Mouse (Mus musculus) lung, embryonic 16.5 days (tissue): Measurements from ENCODE around the gene Slc35g3. TPM values are rescaled to one million over a fixed set of nuclear protein-coding genes. Genes with fewer than 3 reads are reported as not detected.
"Not testable (repeated sequence)": the region's sequence is repeated elsewhere in the genome, so short reads cannot be mapped to it uniquely, and the experiment has no call there.

Experiments
- ATAC-seq: fragments of 200-750 bp; cut with Nextera tagmentation; 2 replicates; pipeline ENCODE4 v1.8.0; 2017; ENCODE audit warnings: low read depth, mild to moderate bottlenecking, moderate library complexity
- H3K27ac ChIP-seq: fragments of 300-500 bp; sonication (generic); 2 replicates; pipeline ENCODE4 v1.5.1; 2014; ENCODE audit warnings: mild to moderate bottlenecking, control low read depth, low read length
- H3K27me3 ChIP-seq: fragments of 300-500 bp; sonication (generic); 2 replicates; pipeline ENCODE4 v1.6.1; 2014; ENCODE audit warnings: low read depth, low read length, mixed read lengths; ENCODE audit not compliant: control insufficient read depth, insufficient read depth
- H3K36me3 ChIP-seq: fragments of 300-500 bp; sonication (generic); 2 replicates; pipeline ENCODE4 v1.6.1; 2014; ENCODE audit warnings: low read length; ENCODE audit not compliant: control insufficient read depth, insufficient read depth
- H3K4me1 ChIP-seq: fragments of 300-500 bp; sonication (generic); replicated peaks from 2 replicates; pipeline ENCODE4 v1.6.1; 2014; ENCODE audit warnings: low read length, mixed read lengths; ENCODE audit not compliant: control insufficient read depth, insufficient read depth
- H3K4me2 ChIP-seq: fragments of 300-500 bp; sonication (generic); 2 replicates; pipeline ENCODE4 v1.6.1; 2014; ENCODE audit warnings: low read depth, low read length, control low read depth
- H3K4me3 ChIP-seq: fragments of 300-500 bp; sonication (generic); 2 replicates; pipeline ENCODE4 v1.5.1; 2014; ENCODE audit warnings: mild to moderate bottlenecking, low read length, control low read depth
- H3K9ac ChIP-seq: fragments of 300-500 bp; sonication (generic); 2 replicates; pipeline ENCODE4 v1.6.1; 2014; ENCODE audit warnings: low read length, control low read depth
- H3K9me3 ChIP-seq: fragments of 300-500 bp; sonication (generic); 2 replicates; pipeline ENCODE4 v1.6.1; 2016; ENCODE audit warnings: low read length; ENCODE audit not compliant: control insufficient read depth
- WGBS: fragments of 180-500 bp; shearing (Covaris S2); extraction: QIAGEN DNeasy Blood & Tissue Kit; methylation state at CpG from one replicate; pipeline ENCODE4 v1.1.7; 2014; 5-methylcytosine and 5-hydroxymethylcytosine counted together
- polyA plus RNA-seq: library from polyadenylated mRNA; unstranded; fragments of >200 nt; fragmentation: Nextera tagmentation; extraction: Ambion mirVana; gene quantifications from 2 replicates; pipeline ENCODE4 v1.2.1, GENCODE M21; 2015

Gene Slc35g3
- polyA plus RNA-seq, 1 experiment from 2014 or later, result 0.36 TPM

- H3K4me2 ChIP-seq, ATAC-seq, H3K4me3 ChIP-seq, H3K9me3 ChIP-seq, H3K27ac ChIP-seq, H3K27me3 ChIP-seq, H3K9ac ChIP-seq, H3K4me1 ChIP-seq: not testable (repeated sequence)
- 91% methylated on average over 2 of the region's 3 CpGs for WGBS
- H3K36me3 ChIP-seq, result peaks cover 24% of the 10 kb centered on the region
Observed at GRCm38 (mm10) chr11:69731408-69731807, 30.4 kb downstream of the Slc35g3 start.

- no peaks in the 10 kb centered on the region for H3K9me3 ChIP-seq
- H3K27ac ChIP-seq, result no peak overlapping the region
- H3K4me3 ChIP-seq, result no peak overlapping the region
- H3K27me3 ChIP-seq, result no peaks in the 10 kb centered on the region
- H3K4me2 ChIP-seq, result no peak overlapping the region
- H3K36me3 ChIP-seq, result peaks cover under 1% of the 10 kb centered on the region; the same call in 1 of the 2 replicates
- no peaks in the 10 kb centered on the region for H3K4me1 ChIP-seq
- no peak overlapping the region for H3K9ac ChIP-seq
- ATAC-seq, result no peak
- WGBS, result 15% methylated on average over 3 of the region's 3 CpGs
Observed at GRCm38 (mm10) chr11:69729063-69729462, 32.7 kb downstream of the Slc35g3 start.

GRCm38 (mm10) chr11:69725951-69726350 lies 35.8 kb downstream of the Slc35g3 start:
- Histone ChIP-seq H3K4me1 (no peaks in the 10 kb centered on the region), H3K27ac (no peak overlapping the region), H3K27me3 (no peaks in the 10 kb centered on the region), H3K9me3 (no peaks in the 10 kb centered on the region), H3K4me2 (no peak overlapping the region), H3K9ac (no peak overlapping the region), H3K36me3 (no peaks in the 10 kb centered on the region), H3K4me3 (no peak overlapping the region)
- ATAC-seq, result no peak
- 21% methylated on average over 5 of the region's 5 CpGs for WGBS

GRCm38 (mm10) chr11:69723074-69723473 lies 38.7 kb downstream of the Slc35g3 start:
- H3K9me3 ChIP-seq, result no peaks in the 10 kb centered on the region

GRCm38 (mm10) chr11:69720852-69721251 lies 40.9 kb downstream of the Slc35g3 start:
- Histone ChIP-seq H3K4me1 (peaks cover 2% of the 10 kb centered on the region; the same call in 1 of the 2 replicates), H3K36me3 (no peaks in the 10 kb centered on the region), H3K9ac (peak overlapping the region; percentile 1; the same call in 1 of the 2 replicates), H3K27me3 (no peaks in the 10 kb centered on the region), H3K4me3 (no peak overlapping the region), H3K4me2 (no peak overlapping the region), H3K9me3 (no peaks in the 10 kb centered on the region), H3K27ac (peak overlapping the region; percentile 41; the same call in 1 of the 2 replicates)
- WGBS, result 43% methylated on average over 6 of the region's 6 CpGs
- no peak for ATAC-seq

More at GRCm38 (mm10) chr11:69723074-69723473, 38.7 kb downstream of the Slc35g3 start:
- no peak overlapping the region for H3K9ac ChIP-seq
- no peaks in the 10 kb centered on the region for H3K36me3 ChIP-seq
- H3K4me1 ChIP-seq, result no peaks in the 10 kb centered on the region
- H3K4me2 ChIP-seq, result no peak overlapping the region
- H3K27ac ChIP-seq, result no peak overlapping the region
- ATAC-seq, result no peak
- H3K27me3 ChIP-seq, result no peaks in the 10 kb centered on the region
- H3K4me3 ChIP-seq, result no peak overlapping the region
- WGBS, result 32% methylated on average over 2 of the region's 2 CpGs

GRCm38 (mm10) chr11:69719423-69719822 lies 42.3 kb downstream of the Slc35g3 start:
- H3K27me3 ChIP-seq, result no peaks in the 10 kb centered on the region
- H3K27ac ChIP-seq, result no peak overlapping the region
- peaks cover 2% of the 10 kb centered on the region; the same call in 1 of the 2 replicates for H3K4me1 ChIP-seq
- H3K9ac ChIP-seq, result no peak overlapping the region
- no peak for ATAC-seq
- H3K36me3 ChIP-seq, result no peaks in the 10 kb centered on the region
- no peak overlapping the region for H3K4me2 ChIP-seq
- no peaks in the 10 kb centered on the region for H3K9me3 ChIP-seq
- 65% methylated on average over 6 of the region's 6 CpGs for WGBS
- H3K4me3 ChIP-seq, result no peak overlapping the region

- no peaks in the 10 kb centered on the region for H3K27me3 ChIP-seq
- no peak overlapping the region for H3K9ac ChIP-seq
- H3K9me3 ChIP-seq, result no peaks in the 10 kb centered on the region
- peaks cover 2% of the 10 kb centered on the region; the same call in 1 of the 2 replicates for H3K4me1 ChIP-seq
- H3K4me3 ChIP-seq, result no peak overlapping the region
- H3K27ac ChIP-seq, result no peak overlapping the region
- H3K4me2 ChIP-seq, result no peak overlapping the region
- peak; percentile 15; the same call in 1 of the 2 replicates for ATAC-seq
- 29% methylated on average over 15 of the region's 15 CpGs for WGBS
- no peaks in the 10 kb centered on the region for H3K36me3 ChIP-seq
Observed at GRCm38 (mm10) chr11:69718661-69719060, 43.1 kb downstream of the Slc35g3 start.

- 69% methylated on average over 4 of the region's 4 CpGs for WGBS
- Histone ChIP-seq H3K9ac (no peak overlapping the region), H3K27ac (no peak overlapping the region), H3K4me1 (peaks cover 2% of the 10 kb centered on the region; the same call in 1 of the 2 replicates), H3K4me2 (no peak overlapping the region), H3K4me3 (no peak overlapping the region), H3K27me3 (no peaks in the 10 kb centered on the region), H3K36me3 (no peaks in the 10 kb centered on the region), H3K9me3 (no peaks in the 10 kb centered on the region)
- no peak for ATAC-seq
Observed at GRCm38 (mm10) chr11:69716953-69717352, 44.8 kb downstream of the Slc35g3 start.

- ATAC-seq, result 0 out of 2 replicates have a peak, but pooled peaks have one; percentile 20
Observed at GRCm38 (mm10) chr11:69715929-69716328, 45.8 kb downstream of the Slc35g3 start.

More at GRCm38 (mm10) chr11:69715929-69716328, 45.8 kb downstream of the Slc35g3 start:
- no peak overlapping the region for H3K4me2 ChIP-seq
- no peak overlapping the region for H3K9ac ChIP-seq
- no peaks in the 10 kb centered on the region for H3K36me3 ChIP-seq
- peaks cover 2% of the 10 kb centered on the region; the same call in 1 of the 2 replicates for H3K4me1 ChIP-seq
- no peaks in the 10 kb centered on the region for H3K27me3 ChIP-seq
- H3K27ac ChIP-seq, result no peak overlapping the region; the same call in 1 of the 2 replicates
- no peaks in the 10 kb centered on the region for H3K9me3 ChIP-seq
- no peak overlapping the region for H3K4me3 ChIP-seq
- 13% methylated on average over 5 of the region's 5 CpGs for WGBS
